Mouse (Mus musculus) gastrocnemius, adult 2 months (tissue): ENCODE results near the gene Ltb4r2. TPM values are rescaled to one million over a fixed set of nuclear protein-coding genes. Genes with fewer than 3 reads are reported as not detected.

Experiments used
- DNase-seq: peaks from one replicate; pipeline ENCODE4 v3.0.0; 2022
- H3K27ac ChIP-seq: fragments of 200-600 bp; 2 replicates; pipeline ENCODE4 v1.8.1; 2022; ENCODE audit warnings: mild to moderate bottlenecking
- H3K4me3 ChIP-seq: fragments of 200-600 bp; 2 replicates; pipeline ENCODE4 v1.8.1; 2022; ENCODE audit warnings: mild to moderate bottlenecking, moderate library complexity
- CTCF ChIP-seq: fragments of 200-600 bp; IDR thresholded peaks from 2 replicates; pipeline ENCODE4 v1.8.1; 2022; ENCODE audit warnings: antibody characterized with exemption, mild to moderate bottlenecking, moderate library complexity
- intact Hi-C: fragments of 180-260 bp; cut with DNase I; formaldehyde crosslinking; loops from one replicate; pipeline ENCODE4 v1.15.1; 2025
- total RNA-seq, 2 experiments: library from RNA; stranded (reverse); gene quantifications; 2 replicates each; pipeline ENCODE4 v1.2.3; 2021

Ltb4r2 gene
- total RNA-seq, 2 experiments from 2014 or later: not detected

- peak; percentile 33 for DNase-seq
- Histone ChIP-seq H3K27ac (peak overlapping the region; percentile 59), H3K4me3 (peak overlapping the region; percentile 15; the same call in 1 of the 2 replicates)
- intact Hi-C loops: loop anchor here (5.0 kb wide), 1 partner anchor 42 kb away; the partner anchor contains the start of gene Tinf2
- no peak for TF ChIP-seq CTCF
These were observed 36.8 kb upstream of the Ltb4r2 start for GRCm38 (mm10) chr14:55724411-55724871.

- Histone ChIP-seq H3K4me3 (no peak overlapping the region), H3K27ac (no peak overlapping the region)
- TF ChIP-seq CTCF: no peak
- intact Hi-C loops: no loop called here
- DNase-seq: no peak
These were observed 35.0 kb upstream of the Ltb4r2 start for GRCm38 (mm10) chr14:55726261-55726660.

- no peak overlapping the region for H3K27ac ChIP-seq
- intact Hi-C loops: no loop called here
- no peak for TF ChIP-seq CTCF
- no peak overlapping the region for H3K4me3 ChIP-seq
- no peak for DNase-seq
These were observed 33.1 kb upstream of the Ltb4r2 start for GRCm38 (mm10) chr14:55727889-55728685.

- intact Hi-C loops: no loop called here
- no peak for DNase-seq
- no peak for TF ChIP-seq CTCF
- Histone ChIP-seq H3K4me3 (no peak overlapping the region), H3K27ac (no peak overlapping the region)
These were observed 31.1 kb upstream of the Ltb4r2 start for GRCm38 (mm10) chr14:55730116-55730515.

- Histone ChIP-seq H3K4me3 (no peak overlapping the region), H3K27ac (no peak overlapping the region)
- TF ChIP-seq CTCF: no peak
- DNase-seq: no peak
- intact Hi-C loops: no loop called here
These were observed 30.6 kb upstream of the Ltb4r2 start for GRCm38 (mm10) chr14:55730531-55731032.

GRCm38 (mm10) chr14:55733889-55734288, 27.3 kb upstream of the Ltb4r2 start:
- Histone ChIP-seq H3K4me3 (no peak overlapping the region), H3K27ac (no peak overlapping the region)
- intact Hi-C loops: no loop called here
- TF ChIP-seq CTCF: no peak
- no peak for DNase-seq

GRCm38 (mm10) chr14:55734869-55735268, 26.4 kb upstream of the Ltb4r2 start:
- TF ChIP-seq CTCF: no peak
- no peak for DNase-seq
- H3K27ac ChIP-seq: no peak overlapping the region
- intact Hi-C loops: no loop called here
- H3K4me3 ChIP-seq: no peak overlapping the region

GRCm38 (mm10) chr14:55735334-55735733, 25.9 kb upstream of the Ltb4r2 start:
- DNase-seq: no peak
- intact Hi-C loops: no loop called here
- TF ChIP-seq CTCF: no peak
- H3K27ac ChIP-seq: no peak overlapping the region
- H3K4me3 ChIP-seq: no peak overlapping the region

GRCm38 (mm10) chr14:55735758-55736157, 25.5 kb upstream of the Ltb4r2 start:
- no peak overlapping the region for H3K27ac ChIP-seq
- no peak for TF ChIP-seq CTCF
- intact Hi-C loops: no loop called here

GRCm38 (mm10) chr14:55737086-55737687, 24.0 kb upstream of the Ltb4r2 start:
- Histone ChIP-seq H3K4me3 (no peak overlapping the region), H3K27ac (no peak overlapping the region)
- no peak for DNase-seq
- intact Hi-C loops: no loop called here
- no peak for TF ChIP-seq CTCF

More at GRCm38 (mm10) chr14:55735758-55736157, 25.5 kb upstream of the Ltb4r2 start:
- no peak overlapping the region for H3K4me3 ChIP-seq
- DNase-seq: no peak

- TF ChIP-seq CTCF: peak; percentile 98
- H3K27ac ChIP-seq: peak overlapping the region; percentile 62
- intact Hi-C loops: loop anchor here (1.0 to 10.0 kb wide), 3 partner anchors 61 to 249 kb away; partner anchors contain the start of gene Carmil3
- peak overlapping the region; percentile 51 for H3K4me3 ChIP-seq
- peak; percentile 88 for DNase-seq
These were observed 17.5 kb upstream of the Ltb4r2 start for GRCm38 (mm10) chr14:55743711-55744110.

- intact Hi-C loops: loop anchor here (10.0 kb wide), 1 partner anchor 251 kb away; the partner anchor contains the start of gene Carmil3
- no peak for TF ChIP-seq CTCF
- Histone ChIP-seq H3K4me3 (peak within 1 kb of the TSS; percentile 89), H3K27ac (peak within 1 kb of the TSS; percentile 89)
- peak; percentile 93 for DNase-seq
These were observed 15.9 kb upstream of the Ltb4r2 start, which contains the start of the genes Dhrs1 and Nop9 for GRCm38 (mm10) chr14:55745180-55745860. Gene Dhrs1 (minus strand): TSS chr14:55745690. Gene Nop9 (plus strand): TSS chr14:55745693.

- no peak for TF ChIP-seq CTCF
- Histone ChIP-seq H3K27ac (peak overlapping the region; percentile 89), H3K4me3 (peak overlapping the region; percentile 89)
- intact Hi-C loops: loop anchor here (10.0 kb wide), 1 partner anchor 251 kb away; the partner anchor contains the start of gene Carmil3
- no peak for DNase-seq
These were observed 15.4 kb upstream of the Ltb4r2 start for GRCm38 (mm10) chr14:55745861-55746237.
